Comparison of ENCODE assay signal across 8 mouse cellular contexts in genomic region chr11:4803008-4803407, GRCm38 (mm10). TPM values are rescaled to one million over a fixed set of nuclear protein-coding genes. Genes with fewer than 3 reads are reported as not detected.
A peak's percentile ranks its signal among the peaks of the same experiment; 100 is the strongest.
DNase-seq lines count a peak whose midpoint lies in the region; ATAC-seq lines count a peak whose summit lies in the region.
"Had no signal": no experiment of that assay in that cellular context is flagged by ENCODE, and none has a peak within 500 bp of the region (broad histone marks: within the 10 kb centered on the region; RNA-seq: fewer than 3 reads in every experiment).

No protein-coding gene starts in this region.

- intact Hi-C loops in left cerebral cortex, postnatal 36 days (cut with DNase I), result no loop called here

- peak; percentile 97 for ATAC-seq in forebrain, embryonic 16.5 days
- peak; percentile 96 for ATAC-seq in hindbrain, embryonic 16.5 days
- ATAC-seq in monocyte, adult 5-6 weeks (replicated peaks; ENCODE audit: insufficient number of reproducible peaks, low FRiP score, low TSS enrichment, poor library complexity, severe bottlenecking), result no peak

- no peak overlapping the region for H3K4me3 ChIP-seq in forebrain, embryonic 16.5 days (replicated peaks; ENCODE audit: low read length)
- H3K4me3 ChIP-seq in hindbrain, embryonic 16.5 days (ENCODE audit: low read length), result no peak overlapping the region

- H3K9me3 ChIP-seq in forebrain, embryonic 16.5 days (ENCODE audit: control insufficient read depth, low read length), result no peaks in the 10 kb centered on the region
- no peaks in the 10 kb centered on the region for H3K9me3 ChIP-seq in hindbrain, embryonic 16.5 days (ENCODE audit: control insufficient read depth, low read length)

- no peak overlapping the region for H3K9ac ChIP-seq in forebrain, embryonic 16.5 days (replicated peaks; ENCODE audit: low read depth, low read length)
- H3K9ac ChIP-seq in hindbrain, embryonic 16.5 days (ENCODE audit: low read depth, low read length), result no peak overlapping the region
- H3K9ac ChIP-seq: liver, embryonic 14.5 days had no signal

- peaks cover 19% of the 10 kb centered on the region for H3K4me1 ChIP-seq in forebrain, embryonic 16.5 days (replicated peaks; ENCODE audit: control insufficient read depth, insufficient read depth, low read length)
- H3K4me1 ChIP-seq in hindbrain, embryonic 16.5 days (ENCODE audit: control insufficient read depth, insufficient read depth, low read depth, low read length), result peaks cover 11% of the 10 kb centered on the region

- WGBS in forebrain, embryonic 16.5 days, result 11% methylated on average over 9 of the region's 9 CpGs
- 40% methylated on average over 9 of the region's 9 CpGs for WGBS in hindbrain, embryonic 16.5 days

- DNase-seq in ES-CJ7 (ENCODE audit: low read depth, low spot score) (peak; percentile 78), ZHBTc4 (ENCODE audit: low read depth, low spot score) (peak; percentile 83)
- DNase-seq in left cerebral cortex, postnatal 36 days (ENCODE audit: low spot score in 2 of 2), result peak; percentile 31 to 43
- DNase-seq in testis, postnatal 10 days (ENCODE audit: low spot score), result peak; percentile 58

- H3K36me3 ChIP-seq in forebrain, embryonic 16.5 days (ENCODE audit: control insufficient read depth, insufficient read depth), result peaks cover 4% of the 10 kb centered on the region; the same call in 1 of the 2 replicates
- H3K36me3 ChIP-seq in hindbrain, embryonic 16.5 days (ENCODE audit: control insufficient read depth, insufficient read depth, low read length), result no peaks in the 10 kb centered on the region; the same call in 1 of the 2 replicates

- no peak overlapping the region for H3K4me2 ChIP-seq in forebrain, embryonic 16.5 days (ENCODE audit: low read length)
- H3K4me2 ChIP-seq in hindbrain, embryonic 16.5 days (ENCODE audit: low read length), result no peak overlapping the region

- peak overlapping the region; percentile 50 for H3K27ac ChIP-seq in forebrain, embryonic 16.5 days (ENCODE audit: low read length)
- peak overlapping the region; percentile 62 for H3K27ac ChIP-seq in hindbrain, embryonic 16.5 days (ENCODE audit: low read depth, low read length)
- H3K27ac ChIP-seq: liver, embryonic 14.5 days had no signal

- H3K27me3 ChIP-seq in forebrain, embryonic 16.5 days (replicated peaks; ENCODE audit: control insufficient read depth, insufficient read depth, low read length), result no peaks in the 10 kb centered on the region
- no peaks in the 10 kb centered on the region for H3K27me3 ChIP-seq in hindbrain, embryonic 16.5 days (replicated peaks; ENCODE audit: control insufficient read depth, insufficient read depth, low read length)

RNA-seq across cellular contexts. Expression of gene Nf2, which starts 46.3 kb away (rescaled TPM):
- polyA plus RNA-seq in forebrain, embryonic 16.5 days (2015; fragmentation: Nextera tagmentation; extraction: Ambion mirVana), result 72.9 and 76.7 TPM in 2 replicates
- polyA plus RNA-seq in hindbrain, embryonic 16.5 days (2015; fragmentation: Nextera tagmentation; extraction: Ambion mirVana), result 68.1 and 74.8 TPM in 2 replicates
- total RNA-seq in left cerebral cortex, postnatal 36 days (2021), result 10 to 100 TPM; 73.3 to 75.0 TPM
- 40.6 to 78.6 TPM (median 70.4 TPM) in 3 replicates for total RNA-seq in monocyte, adult 5-6 weeks (2017)

RNA-seq across cellular contexts. Expression of gene Cabp7, which starts 56.4 kb away (rescaled TPM):
- 1.5 and 1.6 TPM in 2 replicates for polyA plus RNA-seq in forebrain, embryonic 16.5 days (2015; fragmentation: Nextera tagmentation; extraction: Ambion mirVana)
- 1.5 and 2.0 TPM in 2 replicates for polyA plus RNA-seq in hindbrain, embryonic 16.5 days (2015; fragmentation: Nextera tagmentation; extraction: Ambion mirVana)
- total RNA-seq in left cerebral cortex, postnatal 36 days (2021), result 10 to 100 TPM; 16.4 to 22.0 TPM
- total RNA-seq in monocyte, adult 5-6 weeks (2017), result 0.85 TPM in 1 of 3 replicates, not detected in the others
